Mouse (Mus musculus) urinary bladder, postnatal 14 days (tissue): Measurements from ENCODE around the gene BC037034.

Experiments
- DNase-seq: peaks from one replicate; pipeline ENCODE4 v3.0.0; 2021; ENCODE audit warnings: low spot score

The BC037034 gene

GRCm38 (mm10) chr5:138263260-138264206 lies at the start of gene BC037034:
Gene BC037034 (minus strand): TSS chr5:138264033.
- peak; percentile 94 for DNase-seq

- no peak for DNase-seq
Observed at GRCm38 (mm10) chr5:138312795-138313194, 49.0 kb upstream of the BC037034 start.

- DNase-seq, result no peak
Observed at GRCm38 (mm10) chr5:138299613-138300012, 35.8 kb upstream of the BC037034 start.

- no peak for DNase-seq
Observed at GRCm38 (mm10) chr5:138294158-138294557, 30.3 kb upstream of the BC037034 start.

- DNase-seq, result no peak
Observed at GRCm38 (mm10) chr5:138291638-138292037, 27.8 kb upstream of the BC037034 start.

GRCm38 (mm10) chr5:138287861-138288260 lies 24.0 kb upstream of the BC037034 start:
- DNase-seq, result no peak

GRCm38 (mm10) chr5:138283540-138283939 lies 19.7 kb upstream of the BC037034 start:
- DNase-seq, result no peak

GRCm38 (mm10) chr5:138281798-138282197 lies 18.0 kb upstream of the BC037034 start:
- DNase-seq, result no peak

- no peak for DNase-seq
Observed at GRCm38 (mm10) chr5:138280829-138281228, 17.0 kb upstream of the BC037034 start.

GRCm38 (mm10) chr5:138280425-138280768 lies 16.6 kb upstream of the BC037034 start:
- no peak for DNase-seq

GRCm38 (mm10) chr5:138279585-138280424 lies 16.0 kb upstream of the BC037034 start, which contains the start of the genes Gm43720, Gpc2 and Stag3:
Gene Gm43720 (minus strand): TSS chr5:138279958.
Gene Gpc2 (minus strand): TSS chr5:138280005.
Gene Stag3 (plus strand): TSS chr5:138280240.
- peak; percentile 87 for DNase-seq

- no peak for DNase-seq
Observed at GRCm38 (mm10) chr5:138277994-138278393, 14.2 kb upstream of the BC037034 start.

GRCm38 (mm10) chr5:138275216-138276050 lies 11.6 kb upstream of the BC037034 start:
- peak; percentile 51 for DNase-seq

GRCm38 (mm10) chr5:138274186-138274585 lies 10.4 kb upstream of the BC037034 start:
- DNase-seq, result no peak

GRCm38 (mm10) chr5:138272409-138272923 lies 8.6 kb upstream of the BC037034 start, which contains the start of gene Gal3st4:
Gene Gal3st4 (minus strand): TSS chr5:138272840.
- DNase-seq, result peak; percentile 50

GRCm38 (mm10) chr5:138271232-138271631 lies 7.4 kb upstream of the BC037034 start:
- no peak for DNase-seq

- DNase-seq, result no peak
Observed at GRCm38 (mm10) chr5:138268980-138269379, 5.1 kb upstream of the BC037034 start.

- DNase-seq, result no peak
Observed at GRCm38 (mm10) chr5:138267114-138267513, 3.3 kb upstream of the BC037034 start.

GRCm38 (mm10) chr5:138265712-138266111 lies 1.9 kb upstream of the BC037034 start:
- DNase-seq, result no peak

- no peak for DNase-seq
Observed at GRCm38 (mm10) chr5:138264207-138264578, 360 bp upstream of the BC037034 start.

GRCm38 (mm10) chr5:138262582-138263240 lies 1.1 kb downstream of the BC037034 start:
- no peak for DNase-seq
